Mouse (Mus musculus): ENCODE measurements at regions not wholly inside any gene's neighbourhood (a gene's known extent, or its start where the extent isn't known, plus 50 kb on each side); places are given as distances from the start of the nearest gene placed in this dataset.

GRCm38 (mm10) chr12:68683897-68684296, 475.1 kb downstream of the Rps29 start:
- no peak for DNase-seq (ENCODE audit: low spot score)

- no peak for DNase-seq (ENCODE audit: low spot score)
Measured at GRCm38 (mm10) chr12:68683176-68683575, 475.8 kb downstream of the Rps29 start.

GRCm38 (mm10) chr12:68680668-68681067, 478.3 kb downstream of the Rps29 start:
- no peak for DNase-seq (ENCODE audit: low spot score)

GRCm38 (mm10) chr12:68676096-68676775, 482.8 kb downstream of the Rps29 start:
- no peak for DNase-seq (ENCODE audit: low spot score)

- DNase-seq (ENCODE audit: low spot score): no peak
Measured at GRCm38 (mm10) chr12:68672011-68672410, 487.0 kb downstream of the Rps29 start.

GRCm38 (mm10) chr12:68645901-68646585, 512.9 kb downstream of the Rps29 start:
- no peak for DNase-seq (ENCODE audit: low spot score)

GRCm38 (mm10) chr12:68643671-68644070, 515.3 kb downstream of the Rps29 start:
- no peak for DNase-seq (ENCODE audit: low spot score)

- no peak for DNase-seq (ENCODE audit: low spot score)
Measured at GRCm38 (mm10) chr12:68632441-68632840, 526.5 kb downstream of the Rps29 start.

GRCm38 (mm10) chr12:68618337-68618736, 540.6 kb downstream of the Rps29 start:
- DNase-seq (ENCODE audit: low spot score): no peak

- no peak for DNase-seq (ENCODE audit: low spot score)
Measured at GRCm38 (mm10) chr12:68605417-68606000, 553.5 kb downstream of the Rps29 start.

- no peak for DNase-seq (ENCODE audit: low spot score)
Measured at GRCm38 (mm10) chr12:68604524-68605299, 554.3 kb downstream of the Rps29 start.

GRCm38 (mm10) chr12:68602682-68603081, 556.3 kb downstream of the Rps29 start:
- no peak for DNase-seq (ENCODE audit: low spot score)

- no peak for DNase-seq (ENCODE audit: low spot score)
Measured at GRCm38 (mm10) chr12:68601366-68601765, 557.6 kb downstream of the Rps29 start.

- DNase-seq (ENCODE audit: low spot score): peak; percentile 10
Measured at GRCm38 (mm10) chr12:68599681-68600596, 559.0 kb downstream of the Rps29 start.

- DNase-seq (ENCODE audit: low spot score): no peak
Measured at GRCm38 (mm10) chr12:68599016-68599616, 559.9 kb downstream of the Rps29 start.

- DNase-seq (ENCODE audit: low spot score): no peak
Measured at GRCm38 (mm10) chr12:68585524-68585872, 573.5 kb downstream of the Rps29 start.

GRCm38 (mm10) chr12:68584786-68585523, 574.0 kb downstream of the Rps29 start:
- no peak for DNase-seq (ENCODE audit: low spot score)

GRCm38 (mm10) chr12:68579909-68580308, 579.1 kb downstream of the Rps29 start:
- no peak for DNase-seq (ENCODE audit: low spot score)

- no peak for DNase-seq (ENCODE audit: low spot score)
Measured at GRCm38 (mm10) chr12:68577453-68577852, 581.5 kb downstream of the Rps29 start.

- no peak for DNase-seq (ENCODE audit: low spot score)
Measured at GRCm38 (mm10) chr12:68576855-68577254, 582.1 kb downstream of the Rps29 start.

Data from layer of hippocampus, adult 9-10 months (tissue).